Mouse (Mus musculus): ENCODE data around the gene Smg6.

Gene Smg6

GRCm38 (mm10) chr11:75148332-75149035 lies 222.9 kb downstream of the Smg6 start:
- DNase-seq (ENCODE audit: low spot score) = no peak

GRCm38 (mm10) chr11:75150346-75150745 lies 224.7 kb downstream of the Smg6 start:
- DNase-seq (ENCODE audit: low spot score) = no peak

GRCm38 (mm10) chr11:75152603-75153557 lies 227.3 kb downstream of the Smg6 start:
- no peak for DNase-seq (ENCODE audit: low spot score)

GRCm38 (mm10) chr11:75154053-75154585 lies 228.5 kb downstream of the Smg6 start:
- DNase-seq (ENCODE audit: low spot score) = no peak

- DNase-seq (ENCODE audit: low spot score) = no peak
Measured at GRCm38 (mm10) chr11:75155985-75156384, 230.4 kb downstream of the Smg6 start.

- DNase-seq (ENCODE audit: low spot score) = no peak
Measured at GRCm38 (mm10) chr11:75156416-75156815, 230.8 kb downstream of the Smg6 start.

GRCm38 (mm10) chr11:75157037-75157436 lies 231.4 kb downstream of the Smg6 start:
- peak; percentile 4 for DNase-seq (ENCODE audit: low spot score)

GRCm38 (mm10) chr11:75157901-75158300 lies 232.3 kb downstream of the Smg6 start:
- DNase-seq (ENCODE audit: low spot score) = no peak

- DNase-seq (ENCODE audit: low spot score) = no peak
Measured at GRCm38 (mm10) chr11:75158432-75158831, 232.8 kb downstream of the Smg6 start.

GRCm38 (mm10) chr11:75159564-75159963 lies 233.9 kb downstream of the Smg6 start:
- DNase-seq (ENCODE audit: low spot score) = no peak

GRCm38 (mm10) chr11:75160954-75161353 lies 235.3 kb downstream of the Smg6 start:
- no peak for DNase-seq (ENCODE audit: low spot score)

- no peak for DNase-seq (ENCODE audit: low spot score)
Measured at GRCm38 (mm10) chr11:75161417-75162008, 235.9 kb downstream of the Smg6 start.

GRCm38 (mm10) chr11:75162591-75163080 lies 237.0 kb downstream of the Smg6 start:
- DNase-seq (ENCODE audit: low spot score) = no peak

- no peak for DNase-seq (ENCODE audit: low spot score)
Measured at GRCm38 (mm10) chr11:75163379-75163778, 237.8 kb downstream of the Smg6 start.

- no peak for DNase-seq (ENCODE audit: low spot score)
Measured at GRCm38 (mm10) chr11:75164051-75164450, 238.4 kb downstream of the Smg6 start.

GRCm38 (mm10) chr11:75164750-75165149 lies 239.1 kb downstream of the Smg6 start:
- DNase-seq (ENCODE audit: low spot score) = no peak

GRCm38 (mm10) chr11:75165441-75166192 lies 240.0 kb downstream of the Smg6 start:
- peak; percentile 74 for DNase-seq (ENCODE audit: low spot score)

- DNase-seq (ENCODE audit: low spot score) = no peak
Measured at GRCm38 (mm10) chr11:75166193-75166842, 240.7 kb downstream of the Smg6 start.

GRCm38 (mm10) chr11:75166861-75167642 lies 241.4 kb downstream of the Smg6 start:
- peak; percentile 43 for DNase-seq (ENCODE audit: low spot score)
